ENCODE assay signal across 7 mouse cellular contexts in genomic region chr19:4756921-4757320, GRCm38 (mm10). TPM values are rescaled to one million over a fixed set of nuclear protein-coding genes. Genes with fewer than 3 reads are reported as not detected.
A peak's percentile ranks its signal among the peaks of the same experiment; 100 is the strongest.
DNase-seq lines count a peak whose midpoint lies in the region; ATAC-seq and TF ChIP-seq lines count a peak whose summit lies in the region.

No protein-coding gene starts in this region.

- no peaks in the 10 kb centered on the region for H3K27me3 ChIP-seq in lung, embryonic 14.5 days (ENCODE audit: insufficient read depth, low read length)
- H3K27me3 ChIP-seq in limb, embryonic 13.5 days = no peaks in the 10 kb centered on the region
- no peaks in the 10 kb centered on the region for H3K27me3 ChIP-seq in small intestine, adult 2 months (ENCODE audit: control insufficient read depth, insufficient read depth, low read length)

- WGBS in lung, embryonic 14.5 days = under 1% methylated on average over 9 of the region's 9 CpGs
- 3% methylated on average over 9 of the region's 9 CpGs for WGBS in limb, embryonic 13.5 days
- WGBS in small intestine, adult 2 months = 3% methylated on average over 9 of the region's 9 CpGs

- peaks cover 6% of the 10 kb centered on the region; the same call in 1 of the 2 replicates for H3K4me1 ChIP-seq in lung, embryonic 14.5 days (ENCODE audit: insufficient read depth)
- H3K4me1 ChIP-seq in embryonic fibroblast, embryonic 13.5 days (ENCODE audit: control insufficient read depth, insufficient read depth, low read length) = peaks cover 4% of the 10 kb centered on the region
- H3K4me1 ChIP-seq in limb, embryonic 13.5 days = peaks cover 23% of the 10 kb centered on the region
- no peaks in the 10 kb centered on the region; the same call in 1 of the 2 replicates for H3K4me1 ChIP-seq in small intestine, adult 2 months (ENCODE audit: control insufficient read depth, insufficient read depth, insufficient read length, low read length)

- H3K36me3 ChIP-seq in lung, embryonic 14.5 days (ENCODE audit: insufficient read depth) = peaks cover 38% of the 10 kb centered on the region
- H3K36me3 ChIP-seq in limb, embryonic 13.5 days = peaks cover 29% of the 10 kb centered on the region
- H3K36me3 ChIP-seq in small intestine, adult 2 months (ENCODE audit: control insufficient read depth, insufficient read depth, low read length) = peaks cover 9% of the 10 kb centered on the region; the same call in 1 of the 2 replicates

- TF ChIP-seq CTCF in lung, embryonic 14.5 days (IDR thresholded peaks at IDR 0.05; ENCODE audit: low read depth) = no peak
- no peak for TF ChIP-seq CTCF in embryonic fibroblast, embryonic 13.5 days (IDR thresholded peaks at IDR 0.05; ENCODE audit: borderline replicate concordance, insufficient read depth, low read length)
- TF ChIP-seq CTCF in small intestine, adult 2 months (IDR thresholded peaks at IDR 0.05; ENCODE audit: extremely low read depth, insufficient read length, insufficient replicate concordance, low read depth, low read length) = no peak

- peak overlapping the region; percentile 60 for H3K4me3 ChIP-seq in lung, embryonic 14.5 days (ENCODE audit: low read depth, low read length)
- peak overlapping the region; percentile 70 for H3K4me3 ChIP-seq in embryonic fibroblast, embryonic 13.5 days (ENCODE audit: insufficient read depth, low read length)
- H3K4me3 ChIP-seq in limb, embryonic 13.5 days = peak overlapping the region; percentile 68
- peak overlapping the region; percentile 82 for H3K4me3 ChIP-seq in small intestine, adult 2 months (ENCODE audit: low read depth, low read length)

- TF ChIP-seq POLR2A in embryonic fibroblast, embryonic 13.5 days (IDR thresholded peaks at IDR 0.05; ENCODE audit: low read depth, low read length) = no peak
- no peak for TF ChIP-seq POLR2A in small intestine, adult 2 months (IDR thresholded peaks at IDR 0.05; ENCODE audit: low read depth, low read length)

- H3K27ac ChIP-seq in lung, embryonic 14.5 days (ENCODE audit: low read depth) = peak overlapping the region; percentile 91
- peak overlapping the region; percentile 23; the same call in 1 of the 2 replicates for H3K27ac ChIP-seq in embryonic fibroblast, embryonic 13.5 days (ENCODE audit: insufficient read depth, low read length)
- peak overlapping the region; percentile 91 for H3K27ac ChIP-seq in limb, embryonic 13.5 days
- no peak overlapping the region for H3K27ac ChIP-seq in small intestine, adult 2 months (ENCODE audit: insufficient read depth, low read depth, low read length)

- peak overlapping the region; percentile 75 for H3K4me2 ChIP-seq in lung, embryonic 14.5 days
- H3K4me2 ChIP-seq in limb, embryonic 13.5 days (replicated peaks) = peak overlapping the region; percentile 83

- ATAC-seq in lung, embryonic 14.5 days (ENCODE audit: insufficient read depth) = no peak
- no peak for ATAC-seq in limb, embryonic 13.5 days (ENCODE audit: low FRiP score, low read depth)

- no peak for DNase-seq in lung, embryonic 14.5 days
- DNase-seq in lung, postnatal 4 days = no peak
- no peak for DNase-seq in cerebellum, postnatal 25 days
- DNase-seq in frontal cortex, postnatal 25 days (ENCODE audit: low spot score in 2 of 2) = no peak

- H3K9me3 ChIP-seq in lung, embryonic 14.5 days (ENCODE audit: low read depth, low read length) = no peaks in the 10 kb centered on the region
- H3K9me3 ChIP-seq in limb, embryonic 13.5 days = no peaks in the 10 kb centered on the region

- H3K9ac ChIP-seq in lung, embryonic 14.5 days = peak overlapping the region; percentile 73
- H3K9ac ChIP-seq in limb, embryonic 13.5 days = peak overlapping the region; percentile 81

RNA-seq across cellular contexts. Expression of gene Rbm4b, which starts 0.6 kb away (rescaled TPM):
- polyA plus RNA-seq in lung, embryonic 14.5 days (2014; fragmentation: Nextera tagmentation; extraction: Ambion mirVana) = 54.4 and 65.1 TPM in 2 replicates
- 7.0 and 11.9 TPM in 2 replicates for polyA plus RNA-seq in embryonic fibroblast, embryonic 13.5 days (2011; ENCODE audit: insufficient read length, low read depth, missing spikeins)
- 104 and 106 TPM in 2 replicates for polyA plus RNA-seq in limb, embryonic 13.5 days (2015; fragmentation: Nextera tagmentation; extraction: Ambion mirVana)
- polyA plus RNA-seq in small intestine, adult 2 months (2012; rRNA removed) = 2.3 and 4.4 TPM in 2 replicates

RNA-seq across cellular contexts. Expression of gene Rbm4, which starts 36.8 kb away (rescaled TPM):
- 62.8 and 69.6 TPM in 2 replicates for polyA plus RNA-seq in lung, embryonic 14.5 days (2014; fragmentation: Nextera tagmentation; extraction: Ambion mirVana)
- 39.8 and 48.3 TPM in 2 replicates for polyA plus RNA-seq in embryonic fibroblast, embryonic 13.5 days (2011; ENCODE audit: insufficient read length, low read depth, missing spikeins)
- polyA plus RNA-seq in limb, embryonic 13.5 days (2015; fragmentation: Nextera tagmentation; extraction: Ambion mirVana) = 81.7 and 87.7 TPM in 2 replicates
- 27.1 and 33.5 TPM in 2 replicates for polyA plus RNA-seq in small intestine, adult 2 months (2012; rRNA removed)

RNA-seq across cellular contexts. Expression of gene Sptbn2, which starts 46.0 kb away (rescaled TPM):
- 1.3 and 1.4 TPM in 2 replicates for polyA plus RNA-seq in lung, embryonic 14.5 days (2014; fragmentation: Nextera tagmentation; extraction: Ambion mirVana)
- polyA plus RNA-seq in embryonic fibroblast, embryonic 13.5 days (2011; ENCODE audit: insufficient read length, low read depth, missing spikeins) = not detected in 2 replicates
- 1.3 and 1.9 TPM in 2 replicates for polyA plus RNA-seq in limb, embryonic 13.5 days (2015; fragmentation: Nextera tagmentation; extraction: Ambion mirVana)
- polyA plus RNA-seq in small intestine, adult 2 months (2012; rRNA removed) = 0.19 and 0.61 TPM in 2 replicates

RNA-seq across cellular contexts. Expression of gene Gm21992, which starts 54.5 kb away (rescaled TPM):
- polyA plus RNA-seq in lung, embryonic 14.5 days (2014; fragmentation: Nextera tagmentation; extraction: Ambion mirVana) = 20.5 and 25.3 TPM in 2 replicates
- polyA plus RNA-seq in embryonic fibroblast, embryonic 13.5 days (2011; ENCODE audit: insufficient read length, low read depth, missing spikeins) = 7.8 and 16.1 TPM in 2 replicates
- 48.8 and 51.8 TPM in 2 replicates for polyA plus RNA-seq in limb, embryonic 13.5 days (2015; fragmentation: Nextera tagmentation; extraction: Ambion mirVana)
- 10.0 and 19.1 TPM in 2 replicates for polyA plus RNA-seq in small intestine, adult 2 months (2012; rRNA removed)

RNA-seq across cellular contexts. Expression of gene Rbm14, which starts 54.5 kb away (rescaled TPM):
- 95.8 and 101 TPM in 2 replicates for polyA plus RNA-seq in lung, embryonic 14.5 days (2014; fragmentation: Nextera tagmentation; extraction: Ambion mirVana)
- 33.4 and 33.6 TPM in 2 replicates for polyA plus RNA-seq in embryonic fibroblast, embryonic 13.5 days (2011; ENCODE audit: insufficient read length, low read depth, missing spikeins)
- 83.5 and 89.7 TPM in 2 replicates for polyA plus RNA-seq in limb, embryonic 13.5 days (2015; fragmentation: Nextera tagmentation; extraction: Ambion mirVana)
- 38.2 and 65.3 TPM in 2 replicates for polyA plus RNA-seq in small intestine, adult 2 months (2012; rRNA removed)
